Mouse (Mus musculus): Measurements from ENCODE around the gene Rpp25.

DNA sequence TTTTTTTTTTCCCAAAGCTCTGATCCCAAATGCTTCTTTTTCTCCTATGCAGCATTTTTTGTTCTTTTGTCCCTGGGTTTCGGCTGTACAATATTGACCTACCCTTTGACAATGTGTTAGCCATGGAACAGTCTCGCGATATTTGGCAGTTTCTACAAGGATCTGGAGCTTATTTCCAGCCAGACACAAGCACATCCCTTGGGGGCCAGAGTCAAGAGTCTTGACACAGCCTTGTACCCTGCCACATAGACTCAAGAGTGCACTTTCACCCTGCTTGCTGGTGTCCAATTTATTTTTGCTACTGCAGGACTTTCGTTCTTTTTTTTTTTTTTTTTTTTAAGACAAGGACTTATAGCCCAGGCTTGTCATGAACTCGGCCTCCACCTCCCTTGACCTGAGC lies 32.5 kb downstream of the Rpp25 start:
- TF ChIP-seq EP300 (IDR thresholded peaks at IDR 0.05; ENCODE audit: low read depth) (no peak), CTCF (IDR thresholded peaks at IDR 0.05; ENCODE audit: low read depth) (no peak)

Data from heart, postnatal 0 days (tissue).